Mouse (Mus musculus): Measurements from ENCODE around the gene Cpsf3. TPM values are rescaled to one million over a fixed set of nuclear protein-coding genes. Genes with fewer than 3 reads are reported as not detected.

Cpsf3 gene
- 10 to 100 TPM; 17.3 to 21.0 TPM for total RNA-seq (2021)
- long read RNA-seq, experiment 1, transcript Cpsf3-201 (18 exons, 2,499 nt), result major isoform, 35 of 39 reads
- long read RNA-seq, experiment 1, partial matches to known transcripts, result 2 of 39 reads
- long read RNA-seq, experiment 1, other reads (novel, unspliced or antisense), result 2 of 39 reads
- long read RNA-seq, experiment 2, transcript Cpsf3-201 (18 exons, 2,499 nt), result major isoform, 27 of 34 reads
- long read RNA-seq, experiment 2, partial matches to known transcripts, result 3 of 34 reads
- long read RNA-seq, experiment 2, other reads (novel, unspliced or antisense), result 4 of 34 reads

DNA sequence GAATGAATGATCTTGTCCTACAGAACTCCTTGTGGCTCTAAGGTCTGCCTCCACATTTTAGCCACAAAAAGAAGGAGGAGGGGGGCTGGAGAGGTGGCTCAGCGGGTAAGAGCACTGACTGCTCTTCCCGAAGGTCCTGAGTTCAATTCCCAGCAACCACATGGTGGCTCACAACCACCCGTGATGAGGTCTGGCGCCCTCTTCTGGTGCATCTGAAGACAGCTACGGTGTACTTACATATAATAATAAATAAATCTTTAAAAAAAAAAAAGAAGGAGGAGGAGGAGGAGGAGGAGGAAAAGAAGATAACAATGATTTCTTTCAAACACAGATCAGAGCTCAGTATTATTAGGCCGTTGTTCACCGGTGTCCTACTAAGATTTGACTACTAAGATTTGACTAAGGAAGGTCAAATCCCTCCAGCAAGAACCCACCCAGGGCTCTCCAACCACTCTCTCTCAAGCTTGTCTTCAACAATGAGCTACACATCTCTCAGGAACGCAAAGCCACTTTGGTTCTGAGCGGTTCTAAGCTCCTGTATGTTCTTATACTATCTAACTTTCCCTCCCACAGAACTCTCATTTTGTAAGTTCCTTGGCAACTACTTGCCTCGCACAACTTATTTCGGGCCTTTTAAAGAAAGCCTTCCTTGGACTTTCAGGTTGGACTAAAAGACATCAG, at the start of gene Cpsf3:
Gene Cpsf3, plus strand, starts transcription at position 631 of the 681 bp plus-strand sequence.
- DNase-seq, result no peak
- intact Hi-C loops (cut with DNase I), result loop anchor here (5.0 kb wide), 1 partner anchor 87 kb away; the partner anchor contains the start of gene Adam17
- Histone ChIP-seq H3K4me3 (peak within 1 kb of the TSS; percentile 94), H3K27ac (peak within 1 kb of the TSS; percentile 94)
- TF ChIP-seq CTCF (IDR thresholded peaks at IDR 0.05), result no peak

DNA sequence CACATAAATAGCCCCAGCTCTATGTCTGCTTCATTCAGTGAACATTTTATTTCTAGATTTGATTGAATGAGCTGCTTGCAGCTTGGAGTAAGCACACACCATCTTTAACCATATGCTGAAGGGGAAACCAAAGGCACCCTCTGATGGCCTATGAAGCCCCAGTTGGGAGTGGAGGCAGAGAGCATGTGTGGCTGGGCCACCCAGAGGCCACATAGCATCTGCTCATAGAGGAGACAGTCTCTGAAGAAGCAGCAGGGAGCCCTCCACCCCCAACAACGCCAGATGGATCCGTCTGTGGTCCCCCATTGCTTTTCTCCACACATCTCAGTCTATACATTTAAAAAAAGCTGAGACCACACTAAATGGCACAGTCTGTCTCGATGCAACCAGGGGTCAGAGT, 43.2 kb upstream of the Cpsf3 start:
- intact Hi-C loops (cut with DNase I), result no loop called here
- Histone ChIP-seq H3K27ac (no peak overlapping the region), H3K4me3 (no peak overlapping the region)
- no peak for DNase-seq
- no peak for TF ChIP-seq CTCF (IDR thresholded peaks at IDR 0.05)

DNA sequence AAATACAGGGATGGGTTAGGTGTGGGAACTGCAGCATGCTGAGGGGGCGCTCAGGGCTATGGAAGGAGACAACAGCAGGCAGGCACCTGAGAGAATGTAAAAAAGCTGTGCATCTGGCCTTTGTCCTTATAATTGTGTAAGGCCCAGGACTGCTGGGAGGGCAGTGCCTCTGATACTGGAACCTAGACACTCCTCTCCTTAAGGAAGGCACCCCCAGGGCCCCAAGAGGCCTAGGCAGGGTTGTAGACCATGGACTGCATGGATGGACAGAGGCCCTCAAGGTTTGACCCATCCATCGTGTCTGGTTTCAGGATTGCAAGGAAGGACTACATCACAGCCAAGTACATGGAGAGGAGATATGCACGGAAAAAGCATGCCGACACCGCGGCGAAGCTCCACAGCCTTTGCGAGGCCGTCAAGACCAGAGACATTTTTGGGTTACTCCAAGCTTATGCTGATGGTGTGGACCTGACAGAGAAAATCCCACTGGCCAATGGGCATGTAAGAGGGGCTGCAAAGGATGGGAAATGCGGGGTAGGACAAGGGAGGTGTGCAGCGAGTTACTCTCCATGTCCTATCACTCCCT, 40.7 kb upstream of the Cpsf3 start:
- H3K4me3 ChIP-seq, result no peak overlapping the region
- H3K27ac ChIP-seq, result no peak overlapping the region
- intact Hi-C loops (cut with DNase I), result no loop called here
- DNase-seq, result no peak
- TF ChIP-seq CTCF (IDR thresholded peaks at IDR 0.05), result no peak

DNA sequence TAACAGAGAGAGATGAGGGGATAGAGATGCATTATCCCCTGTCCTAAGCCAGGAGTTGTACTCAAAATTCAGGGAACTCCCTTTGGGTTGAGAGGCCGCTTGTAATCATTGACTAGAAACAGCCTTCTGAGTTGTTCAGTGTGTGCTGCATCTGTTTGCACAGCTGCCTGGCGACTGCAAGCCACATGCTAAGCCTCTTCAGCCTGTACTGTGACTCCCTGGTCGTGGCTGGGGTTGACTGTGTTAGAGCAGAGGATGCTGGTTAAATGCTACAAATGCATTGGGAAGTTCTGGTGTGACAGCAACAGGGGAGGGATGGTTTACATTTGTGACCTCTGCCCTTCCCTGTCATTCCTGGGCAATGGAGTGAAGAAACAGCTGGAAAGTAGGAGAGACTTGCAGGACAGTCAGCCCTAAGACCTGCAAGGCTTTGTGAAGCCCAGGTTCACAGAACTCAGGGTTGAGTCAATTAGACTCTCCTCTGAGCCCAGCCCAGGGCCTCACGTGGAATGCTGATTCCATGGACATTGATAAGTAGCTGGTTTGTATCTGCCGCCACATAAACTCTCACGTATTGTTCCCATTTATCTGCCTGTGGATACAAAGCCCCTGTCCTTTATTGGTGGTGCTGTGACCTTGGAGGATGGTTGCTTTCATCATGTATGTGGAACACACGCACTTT, 37.3 kb upstream of the Cpsf3 start:
- DNase-seq, result no peak
- no peak overlapping the region for H3K27ac ChIP-seq
- intact Hi-C loops (cut with DNase I), result no loop called here
- no peak overlapping the region for H3K4me3 ChIP-seq
- no peak for TF ChIP-seq CTCF (IDR thresholded peaks at IDR 0.05)

DNA sequence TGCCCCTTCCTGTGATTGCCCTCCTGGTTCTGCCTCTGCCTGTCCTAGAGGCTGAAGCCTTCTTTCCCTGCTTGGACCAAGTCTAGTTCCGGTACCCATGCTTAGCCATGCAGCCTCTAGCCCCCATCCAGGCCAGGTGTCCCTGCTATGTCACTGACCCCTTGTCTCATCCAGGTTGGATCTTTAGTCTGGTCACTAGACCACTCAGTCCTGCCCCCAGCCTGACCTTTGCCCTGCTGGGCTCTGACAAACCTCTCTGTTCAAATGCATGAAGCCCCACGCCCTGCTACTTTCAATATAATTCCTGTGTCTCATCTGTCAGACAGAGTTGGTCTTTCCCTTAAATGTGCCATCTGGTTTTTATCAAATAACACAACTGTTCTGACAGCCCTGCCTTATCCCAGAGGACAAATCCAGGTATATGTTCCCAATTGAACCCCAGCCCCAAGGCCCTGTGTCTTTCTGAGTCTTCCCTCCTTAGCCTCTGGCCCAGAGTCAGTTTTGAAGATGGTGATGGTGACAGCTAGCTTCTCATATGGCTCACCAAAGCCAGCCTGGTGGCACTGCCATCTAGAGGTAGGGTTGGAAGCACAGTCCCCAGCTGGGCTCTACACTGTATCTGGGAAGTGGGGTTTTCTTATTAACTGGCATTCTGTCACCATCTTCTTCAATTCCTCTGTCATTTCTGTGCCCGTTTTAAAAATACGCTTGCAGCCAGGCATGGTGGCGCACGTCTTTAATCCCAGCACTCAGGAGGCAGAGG, 24.5 kb upstream of the Cpsf3 start:
- intact Hi-C loops (cut with DNase I), result loop anchor here (10.0 kb wide), 2 partner anchors 146 to 186 kb away; no protein-coding TSS in a partner anchor
- peak; percentile 29 for DNase-seq
- peak; percentile 56 for TF ChIP-seq CTCF (IDR thresholded peaks at IDR 0.05)
- Histone ChIP-seq H3K27ac (no peak overlapping the region), H3K4me3 (no peak overlapping the region)

DNA sequence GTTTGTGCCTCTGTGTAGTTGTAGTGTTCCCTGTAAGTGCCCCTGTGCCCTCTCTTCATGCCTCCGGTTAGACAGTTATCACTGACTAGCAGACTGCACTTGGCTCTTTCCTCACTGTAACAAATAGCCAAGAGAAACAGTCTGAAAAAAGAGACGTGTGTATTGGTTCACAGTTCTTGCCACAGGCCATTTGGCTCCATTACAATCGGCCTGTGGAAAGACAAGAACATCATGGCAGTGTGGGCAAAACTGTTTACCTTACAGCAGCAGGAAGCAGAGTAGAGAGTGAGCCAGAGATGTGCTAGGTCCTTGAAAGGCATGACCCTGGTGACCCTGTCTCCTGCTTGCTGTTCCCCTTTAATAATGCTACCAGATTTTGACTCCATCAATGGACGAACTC, 23.7 kb upstream of the Cpsf3 start:
- DNase-seq, result no peak
- intact Hi-C loops (cut with DNase I), result loop anchor here (10.0 kb wide), 2 partner anchors 147 to 187 kb away; no protein-coding TSS in a partner anchor

DNA sequence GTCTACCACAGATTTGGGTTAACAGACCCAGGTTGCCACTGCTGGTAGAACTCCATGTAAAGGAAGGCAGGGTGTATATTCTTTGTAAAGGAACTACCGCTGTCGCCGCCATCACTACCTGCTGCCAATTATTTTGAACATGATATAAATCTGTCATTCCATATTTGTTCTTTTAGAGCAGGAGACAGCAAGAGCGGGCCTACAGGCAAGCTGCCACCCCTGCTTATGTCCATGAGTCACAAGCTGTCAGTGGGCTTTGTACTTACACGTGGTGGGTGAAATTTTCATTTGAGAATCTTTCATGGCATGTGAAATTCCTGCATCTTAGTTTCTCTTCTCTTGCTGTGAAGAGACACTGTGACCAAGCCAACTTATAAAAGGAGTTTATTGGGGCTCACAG, 21.9 kb upstream of the Cpsf3 start:
- H3K4me3 ChIP-seq, result no peak overlapping the region
- intact Hi-C loops (cut with DNase I), result loop anchor here (10.0 kb wide), 2 partner anchors 148 to 188 kb away; no protein-coding TSS in a partner anchor
- H3K27ac ChIP-seq, result peak overlapping the region; percentile 89
- DNase-seq, result no peak
- no peak for TF ChIP-seq CTCF (IDR thresholded peaks at IDR 0.05)

More for the DNA sequence above, 23.7 kb upstream of the Cpsf3 start:
- H3K4me3 ChIP-seq, result no peak overlapping the region
- H3K27ac ChIP-seq, result no peak overlapping the region
- TF ChIP-seq CTCF (IDR thresholded peaks at IDR 0.05), result no peak

DNA sequence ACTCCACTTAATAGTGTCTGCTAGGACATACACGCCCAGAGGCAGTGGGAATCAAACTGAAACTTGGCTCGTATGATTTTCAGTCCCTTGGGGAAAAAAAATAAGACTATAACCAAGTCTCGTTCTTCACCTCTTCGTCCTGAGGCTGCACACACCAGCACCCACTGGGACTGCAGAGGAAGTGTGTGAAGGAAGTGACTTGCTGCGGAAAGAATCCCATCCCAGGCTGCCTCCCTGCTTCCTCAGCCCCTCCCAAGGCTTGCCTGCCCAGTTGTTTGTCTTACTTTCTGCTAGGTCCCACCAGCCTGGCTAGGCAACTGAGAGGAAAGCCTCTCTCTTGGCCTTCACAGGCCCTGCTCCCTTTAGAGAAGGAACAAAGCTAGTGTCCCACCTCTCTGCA, 20.9 kb upstream of the Cpsf3 start:
- TF ChIP-seq CTCF (IDR thresholded peaks at IDR 0.05), result no peak
- peak; percentile 61 for DNase-seq
- intact Hi-C loops (cut with DNase I), result loop anchor here (10.0 kb wide), 2 partner anchors 149 to 189 kb away; no protein-coding TSS in a partner anchor
- Histone ChIP-seq H3K4me3 (no peak overlapping the region), H3K27ac (peak overlapping the region; percentile 89)

DNA sequence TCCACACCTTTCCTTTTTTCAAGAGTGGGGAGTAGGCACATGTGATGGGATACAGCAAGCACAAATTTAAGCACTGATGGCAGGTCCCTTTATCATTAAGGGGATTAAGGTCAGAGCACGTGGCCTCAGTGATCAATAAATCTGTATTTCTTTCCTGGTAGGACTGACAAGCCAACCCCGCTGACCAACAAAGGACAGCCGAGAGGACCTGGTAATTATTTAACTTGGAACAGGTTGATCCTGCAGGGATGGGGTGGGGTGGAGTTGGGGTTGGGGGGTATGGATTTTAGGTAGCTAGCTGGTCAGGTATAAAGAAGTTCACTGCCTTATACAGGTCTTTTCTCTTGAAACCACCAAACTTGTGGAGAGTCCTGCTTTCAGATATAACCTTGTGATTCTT, 20.2 kb upstream of the Cpsf3 start:
- intact Hi-C loops (cut with DNase I), result loop anchor here (10.0 kb wide), 2 partner anchors 150 to 190 kb away; no protein-coding TSS in a partner anchor
- no peak for TF ChIP-seq CTCF (IDR thresholded peaks at IDR 0.05)
- H3K4me3 ChIP-seq, result no peak overlapping the region
- H3K27ac ChIP-seq, result peak overlapping the region; percentile 89
- no peak for DNase-seq

DNA sequence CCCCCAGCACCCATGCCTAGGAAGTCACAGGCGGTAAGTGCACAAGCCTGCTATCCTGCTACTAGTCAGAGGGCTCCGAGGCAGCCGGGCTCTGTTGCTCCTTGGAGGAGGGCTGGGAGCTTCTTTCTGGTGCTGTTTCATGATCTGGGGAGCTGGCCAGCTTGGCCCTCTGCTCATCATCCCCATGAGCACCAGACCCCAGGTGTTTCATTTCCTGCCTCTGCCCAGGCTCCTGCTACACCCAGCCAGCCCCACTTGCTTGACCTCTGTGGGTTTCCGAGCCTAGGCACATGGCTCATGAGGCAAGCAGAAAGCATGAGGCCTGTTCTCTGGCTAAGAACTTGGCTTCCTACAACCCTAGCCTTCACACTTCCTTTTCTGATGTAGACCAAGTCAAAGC, 19.7 kb upstream of the Cpsf3 start:
- Histone ChIP-seq H3K4me3 (no peak overlapping the region), H3K27ac (peak overlapping the region; percentile 89)
- intact Hi-C loops (cut with DNase I), result loop anchor here (10.0 kb wide), 2 partner anchors 151 to 191 kb away; no protein-coding TSS in a partner anchor
- no peak for TF ChIP-seq CTCF (IDR thresholded peaks at IDR 0.05)
- DNase-seq, result no peak

DNA sequence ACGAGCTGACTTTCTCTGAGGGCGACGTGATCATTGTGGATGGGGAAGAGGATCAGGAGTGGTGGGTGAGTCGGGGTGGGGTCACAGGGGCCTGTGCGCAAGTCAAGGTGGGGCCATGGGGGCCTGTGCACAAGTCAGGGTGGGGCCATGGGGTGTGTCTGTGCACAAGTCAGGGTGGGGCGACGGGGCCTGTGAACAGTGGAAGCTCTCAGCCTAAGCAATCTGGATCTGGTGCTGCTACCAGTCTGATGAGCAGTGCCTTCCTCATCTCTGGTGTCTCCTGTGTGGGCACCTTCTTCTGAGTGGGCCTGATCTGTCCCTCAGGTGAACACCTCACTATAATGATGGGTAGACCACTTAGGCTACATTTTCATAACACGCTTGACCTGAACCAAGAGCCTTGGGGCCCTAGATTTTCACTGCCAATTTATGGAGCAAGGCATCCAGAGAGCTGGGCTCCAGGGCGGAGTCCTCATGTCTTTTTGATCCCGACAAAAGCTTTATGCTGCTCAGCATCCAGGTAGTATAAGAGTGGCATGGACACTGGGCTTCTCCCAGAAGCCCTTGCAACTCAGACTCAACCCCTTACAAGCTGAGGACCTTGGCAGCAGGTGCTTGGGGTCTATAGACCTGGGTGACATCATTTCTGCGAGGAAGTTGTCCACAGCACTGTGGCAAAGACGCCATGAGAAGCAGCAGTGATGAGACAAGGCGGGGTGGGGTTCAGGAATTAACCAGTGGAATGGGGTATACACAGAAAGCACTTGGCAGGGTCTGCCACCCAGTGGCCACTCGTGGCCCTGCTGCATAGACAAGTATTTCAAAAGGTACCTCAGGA, 19.0 kb upstream of the Cpsf3 start:
- Histone ChIP-seq H3K27ac (peak overlapping the region; percentile 6; the same call in 1 of the 2 replicates), H3K4me3 (no peak overlapping the region)
- intact Hi-C loops (cut with DNase I), result loop anchor here (10.0 kb wide), 2 partner anchors 151 to 191 kb away; no protein-coding TSS in a partner anchor
- DNase-seq, result peak; percentile 58
- TF ChIP-seq CTCF (IDR thresholded peaks at IDR 0.05), result peak; percentile 75

All from gastrocnemius, adult 2 months (tissue).